Mouse (Mus musculus): ENCODE measurements around the gene D6Wsu163e.

The D6Wsu163e gene

GRCm38 (mm10) chr6:127006551-127006950, 66.8 kb downstream of the D6Wsu163e start:
- no peak for DNase-seq (ENCODE audit: low read depth, low spot score)

- DNase-seq (ENCODE audit: low read depth, low spot score) = no peak
Measured at GRCm38 (mm10) chr6:127010021-127010420, 70.3 kb downstream of the D6Wsu163e start.

- DNase-seq (ENCODE audit: low read depth, low spot score) = no peak
Measured at GRCm38 (mm10) chr6:127011947-127012535, 72.3 kb downstream of the D6Wsu163e start.

GRCm38 (mm10) chr6:127014906-127015770, 75.4 kb downstream of the D6Wsu163e start, which contains the start of gene Fgf6:
Gene Fgf6, plus strand, starts transcription at chr6:127015586.
- no peak for DNase-seq (ENCODE audit: low read depth, low spot score)

GRCm38 (mm10) chr6:127019254-127019653, 79.5 kb downstream of the D6Wsu163e start:
- no peak for DNase-seq (ENCODE audit: low read depth, low spot score)

- no peak for DNase-seq (ENCODE audit: low read depth, low spot score)
Measured at GRCm38 (mm10) chr6:127020431-127020830, 80.7 kb downstream of the D6Wsu163e start.

GRCm38 (mm10) chr6:127024836-127025235, 85.1 kb downstream of the D6Wsu163e start:
- DNase-seq (ENCODE audit: low read depth, low spot score) = no peak
